Mouse (Mus musculus): ENCODE measurements around the gene Sez6l2.
"Not testable (repeated sequence)": the region's sequence is repeated elsewhere in the genome, so short reads cannot be mapped to it uniquely, and the experiment has no call there.

Sez6l2 gene

GRCm38 (mm10) chr7:126949793-126950646 lies at the start of gene Sez6l2:
Gene Sez6l2, plus strand, starts transcription at chr7:126950563.
- peak; percentile 93 for DNase-seq (ENCODE audit: low read depth, low spot score)

- no peak for DNase-seq (ENCODE audit: low read depth, low spot score)
These were observed 44.8 kb upstream of the Sez6l2 start for GRCm38 (mm10) chr7:126905590-126905989.

GRCm38 (mm10) chr7:126914844-126915243 lies 35.5 kb upstream of the Sez6l2 start:
- DNase-seq (ENCODE audit: low read depth, low spot score): no peak

- DNase-seq (ENCODE audit: low read depth, low spot score): not testable (repeated sequence)
These were observed 32.0 kb upstream of the Sez6l2 start for GRCm38 (mm10) chr7:126918356-126918755.

GRCm38 (mm10) chr7:126919973-126920372 lies 30.4 kb upstream of the Sez6l2 start:
- DNase-seq (ENCODE audit: low read depth, low spot score): no peak

GRCm38 (mm10) chr7:126921563-126921962 lies 28.8 kb upstream of the Sez6l2 start:
- DNase-seq (ENCODE audit: low read depth, low spot score): no peak

- peak; percentile 65 for DNase-seq (ENCODE audit: low read depth, low spot score)
These were observed 27.7 kb upstream of the Sez6l2 start, which contains the start of gene Tmem219 for GRCm38 (mm10) chr7:126922624-126923060. Gene Tmem219, minus strand, starts transcription at chr7:126922917.

GRCm38 (mm10) chr7:126923999-126924398 lies 26.4 kb upstream of the Sez6l2 start:
- DNase-seq (ENCODE audit: low read depth, low spot score): peak; percentile 39

GRCm38 (mm10) chr7:126926299-126926698 lies 24.1 kb upstream of the Sez6l2 start:
- no peak for DNase-seq (ENCODE audit: low read depth, low spot score)

GRCm38 (mm10) chr7:126928384-126929037 lies 21.9 kb upstream of the Sez6l2 start, which contains the start of gene Kctd13:
Gene Kctd13, plus strand, starts transcription at chr7:126928879.
- peak; percentile 94 for DNase-seq (ENCODE audit: low read depth, low spot score)

GRCm38 (mm10) chr7:126929046-126929445 lies 21.3 kb upstream of the Sez6l2 start:
- no peak for DNase-seq (ENCODE audit: low read depth, low spot score)

GRCm38 (mm10) chr7:126932652-126933051 lies 17.7 kb upstream of the Sez6l2 start:
- no peak for DNase-seq (ENCODE audit: low read depth, low spot score)

- DNase-seq (ENCODE audit: low read depth, low spot score): no peak
These were observed 9.2 kb upstream of the Sez6l2 start for GRCm38 (mm10) chr7:126941171-126941570.

- no peak for DNase-seq (ENCODE audit: low read depth, low spot score)
These were observed 8.6 kb upstream of the Sez6l2 start for GRCm38 (mm10) chr7:126941801-126942200.

- DNase-seq (ENCODE audit: low read depth, low spot score): peak; percentile 30
These were observed 3.8 kb upstream of the Sez6l2 start for GRCm38 (mm10) chr7:126946530-126946929.

GRCm38 (mm10) chr7:126948626-126949025 lies 1.7 kb upstream of the Sez6l2 start:
- DNase-seq (ENCODE audit: low read depth, low spot score): no peak

GRCm38 (mm10) chr7:126949403-126949792 lies 965 bp upstream of the Sez6l2 start, which contains the start of gene Asphd1:
Gene Asphd1, minus strand, starts transcription at chr7:126949582.
- DNase-seq (ENCODE audit: low read depth, low spot score): peak; percentile 10

- DNase-seq (ENCODE audit: low read depth, low spot score): no peak
These were observed 568 bp downstream of the Sez6l2 start for GRCm38 (mm10) chr7:126950647-126951615.

- no peak for DNase-seq (ENCODE audit: low read depth, low spot score)
These were observed 1.4 kb downstream of the Sez6l2 start for GRCm38 (mm10) chr7:126951741-126952140.

GRCm38 (mm10) chr7:126952646-126953045 lies 2.3 kb downstream of the Sez6l2 start:
- no peak for DNase-seq (ENCODE audit: low read depth, low spot score)

- DNase-seq (ENCODE audit: low read depth, low spot score): no peak
These were observed 4.8 kb downstream of the Sez6l2 start for GRCm38 (mm10) chr7:126955125-126955524.

All from mesoderm, embryonic 11.5 days (tissue).